Mouse (Mus musculus) ES-E14 (cell line): ENCODE measurements around the gene Nmt1. TPM values are rescaled to one million over a fixed set of nuclear protein-coding genes. Genes with fewer than 3 reads are reported as not detected.
A peak's percentile ranks its signal among the peaks of the same experiment; 100 is the strongest.

Experiments used
- DNase-seq: peaks from one replicate; pipeline ENCODE4 v3.0.0-alpha.2; 2013; ENCODE audit warnings: low read depth, low spot score
- H3K27ac ChIP-seq: 2 replicates; pipeline ENCODE4 v1.5.1; 2012; ENCODE audit warnings: low read depth, mild to moderate bottlenecking, low read length, moderate library complexity, mixed read lengths; ENCODE audit not compliant: poor library complexity, insufficient read depth, severe bottlenecking
- H3K36me3 ChIP-seq: 2 replicates; pipeline ENCODE4 v1.6.1; 2012; ENCODE audit warnings: mild to moderate bottlenecking, low read length, moderate library complexity, mixed read lengths; ENCODE audit not compliant: control insufficient read depth, poor library complexity, insufficient read depth, severe bottlenecking
- H3K4me1 ChIP-seq, 2 experiments: fragments of 150-350 bp in 1 of 2; sonication (generic) in 1 of 2; 2 replicates each; pipeline ENCODE4 v1.6.1; 2012; ENCODE audit warnings: low read length in 2 of 2, mild to moderate bottlenecking in 1 of 2, mixed read lengths in 1 of 2; ENCODE audit not compliant: control insufficient read depth in 2 of 2, insufficient read depth in 2 of 2, poor library complexity in 1 of 2
- H3K4me3 ChIP-seq, 2 experiments: fragments of 150-350 bp in 1 of 2; sonication (generic) in 1 of 2; 2 replicates each; pipeline ENCODE4 v1.5.1; 2012; ENCODE audit warnings: low read length in 2 of 2, low read depth in 1 of 2, mild to moderate bottlenecking in 1 of 2, mixed read lengths in 1 of 2; ENCODE audit not compliant: insufficient read depth in 1 of 2, poor library complexity in 1 of 2, severe bottlenecking in 1 of 2
- H3K9ac ChIP-seq: 2 replicates; pipeline ENCODE4 v1.6.1; 2012; ENCODE audit warnings: low read depth, mild to moderate bottlenecking, low read length, mixed read lengths; ENCODE audit not compliant: poor library complexity, insufficient read depth, severe bottlenecking
- H3K9me3 ChIP-seq: fragments of 150-350 bp; sonication (generic); 2 replicates; pipeline ENCODE4 v1.6.1; 2012; ENCODE audit warnings: low read depth, mild to moderate bottlenecking, low read length; ENCODE audit not compliant: control insufficient read depth, insufficient read depth
- CHD2 ChIP-seq: IDR thresholded peaks from 2 replicates; pipeline ENCODE4 v1.6.1; 2014; ENCODE audit warnings: mild to moderate bottlenecking, low read depth, low read length, inconsistent platforms
- HCFC1 ChIP-seq: IDR thresholded peaks from 2 replicates; pipeline ENCODE4 v1.6.1; 2012; ENCODE audit warnings: low read length, inconsistent platforms, borderline replicate concordance; ENCODE audit not compliant: insufficient read depth
- MAFK ChIP-seq: IDR thresholded peaks from 2 replicates; pipeline ENCODE4 v1.6.1; 2014; ENCODE audit warnings: mild to moderate bottlenecking, low read depth, low read length, inconsistent platforms; ENCODE audit not compliant: insufficient read depth
- ZC3H11A ChIP-seq: IDR thresholded peaks from 2 replicates; pipeline ENCODE4 v1.6.1; 2012; ENCODE audit warnings: low read depth, mild to moderate bottlenecking, inconsistent platforms, low read length, borderline replicate concordance
- ZNF384 ChIP-seq: IDR thresholded peaks from 2 replicates; pipeline ENCODE4 v1.6.1; 2012; ENCODE audit warnings: low read depth, low read length, inconsistent platforms
- in situ Hi-C, 2 experiments: fragments of 600-800 bp; cut with MboI; formaldehyde crosslinking; loops; one replicate each; pipeline ENCODE4 v1.15.1; 2025; ENCODE audit warnings: low sequenced_read_pairs in 2 of 2, inconsistent platforms in 1 of 2; ENCODE audit not compliant: unreplicated experiment in 2 of 2
- total RNA-seq: library from RNA; depleted of rRNA; stranded (reverse); fragments of 300-350 nt; gene quantifications from 2 replicates; pipeline ENCODE4 v1.2.3, GENCODE M21; 2012

Gene Nmt1
- total RNA-seq, 1 experiment, result 61.0 TPM

DNA sequence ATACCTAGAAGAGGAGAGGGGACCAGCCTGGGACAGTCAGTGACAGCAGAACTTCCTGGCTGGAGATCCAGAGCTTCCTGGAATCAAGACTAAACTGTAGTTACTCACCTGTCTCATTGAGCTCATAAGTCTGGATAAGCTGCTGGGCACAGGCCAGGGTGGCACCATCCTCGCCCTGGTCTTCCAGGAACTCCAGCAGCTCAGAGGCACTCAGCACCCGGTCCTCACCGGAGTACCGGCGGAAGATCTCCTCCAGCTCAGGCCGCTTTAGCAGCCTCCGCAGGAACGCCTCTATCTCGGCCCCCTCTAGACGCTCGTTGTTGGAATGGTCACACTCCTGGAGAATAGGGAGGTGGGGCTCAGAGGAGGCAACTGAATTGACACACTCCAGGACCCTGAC, 50.1 kb downstream of the Nmt1 start:
- H3K36me3 ChIP-seq, result peaks cover 6% of the 10 kb centered on the region; the same call in 1 of the 2 replicates

DNA sequence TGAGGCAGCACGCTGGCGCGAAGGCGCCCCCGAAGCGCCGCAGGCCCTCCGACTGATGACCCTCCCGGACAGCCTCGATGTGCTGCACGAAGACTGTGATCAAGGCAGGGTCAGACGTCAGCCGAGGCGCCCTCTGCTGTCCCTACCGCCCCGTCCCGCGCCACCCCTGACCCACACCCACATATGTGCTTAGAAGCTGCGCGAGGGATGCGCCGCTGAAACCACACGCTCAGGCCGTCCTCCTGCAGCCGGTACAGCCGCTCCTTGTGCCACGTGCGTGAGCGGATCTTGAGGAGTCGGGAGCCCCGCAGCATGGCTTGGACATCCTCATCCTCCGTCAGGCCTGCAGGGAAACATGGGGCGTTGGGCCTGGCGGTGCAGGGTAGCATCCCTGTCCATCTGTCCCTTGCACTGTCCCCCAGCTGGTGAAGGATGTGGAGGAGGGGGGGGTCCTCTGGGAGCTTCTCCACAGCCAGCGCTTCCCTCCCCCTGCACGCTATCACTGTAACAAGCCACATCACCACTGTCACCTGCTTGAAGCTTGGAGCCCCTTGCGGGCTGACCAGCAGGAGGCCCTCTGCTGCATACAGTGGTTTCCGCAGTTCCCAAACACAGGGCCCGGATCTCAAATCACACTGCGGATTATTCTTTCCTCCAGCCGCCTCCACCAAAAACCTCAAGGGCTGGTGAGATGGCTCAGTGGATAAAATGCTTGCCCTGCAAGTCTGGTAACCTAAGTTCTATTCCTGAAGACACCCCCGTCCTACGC, 52.5 kb downstream of the Nmt1 start:
- Histone ChIP-seq H3K36me3 (peaks cover 6% of the 10 kb centered on the region; the same call in 1 of the 2 replicates), H3K9ac (peak overlapping the region; percentile 55), H3K27ac (no peak overlapping the region), H3K4me3 (peak overlapping the region; percentile 47 to 61; a peak in 3 of 4 replicates), H3K4me1 (peaks cover 0 to 11% of the 10 kb centered on the region in 2 experiments; a peak in 1 of 4 replicates), H3K9me3 (no peaks in the 10 kb centered on the region)
- no peak for TF ChIP-seq MAFK
- in situ Hi-C loops, result no loop called here
- DNase-seq, result no peak

More for the DNA sequence above, 50.1 kb downstream of the Nmt1 start:
- H3K4me3 ChIP-seq, result no peak overlapping the region
- no peak overlapping the region for H3K27ac ChIP-seq
- DNase-seq, result no peak
- no peaks in the 10 kb centered on the region for H3K9me3 ChIP-seq
- in situ Hi-C loops, result no loop called here
- peaks cover 0 to 22% of the 10 kb centered on the region in 2 experiments; a peak in 1 of 4 replicates for H3K4me1 ChIP-seq
- no peak overlapping the region for H3K9ac ChIP-seq
- no peak for TF ChIP-seq CHD2
- TF ChIP-seq HCFC1, result no peak
- TF ChIP-seq ZC3H11A, result no peak
- no peak for TF ChIP-seq MAFK
- no peak for TF ChIP-seq ZNF384

DNA sequence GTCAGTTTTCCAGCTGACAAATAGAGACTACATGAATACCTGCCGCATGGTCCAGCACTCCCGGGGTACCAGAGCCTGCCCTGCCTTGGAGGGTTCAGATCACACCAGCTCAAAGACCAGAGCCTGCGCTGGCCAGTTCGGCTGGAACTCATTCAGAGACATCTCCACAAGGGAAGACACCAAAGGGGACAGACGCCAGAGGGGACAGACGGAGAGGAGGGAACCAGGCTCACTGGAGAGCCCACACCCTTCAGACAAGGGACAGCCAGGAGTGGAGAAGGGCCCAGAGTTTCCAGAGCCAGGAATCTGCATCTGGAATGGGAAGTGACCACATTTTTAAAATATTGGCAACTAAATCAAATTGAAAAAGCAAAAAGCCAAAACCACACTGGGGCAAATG, 53.6 kb downstream of the Nmt1 start:
- 0 out of 2 replicates have a peak overlapping the region, but pooled peaks have one; percentile 21 for H3K9ac ChIP-seq
- H3K4me3 ChIP-seq, result no peak overlapping the region
- in situ Hi-C loops, result no loop called here
- peaks cover 3% of the 10 kb centered on the region; the same call in 1 of the 2 replicates for H3K36me3 ChIP-seq
- peaks cover 0 to 11% of the 10 kb centered on the region in 2 experiments; a peak in 1 of 4 replicates for H3K4me1 ChIP-seq
- H3K27ac ChIP-seq, result no peak overlapping the region
- H3K9me3 ChIP-seq, result no peaks in the 10 kb centered on the region
- TF ChIP-seq CHD2 (no peak), ZNF384 (no peak), HCFC1 (no peak), ZC3H11A (no peak)
- no peak for DNase-seq

DNA sequence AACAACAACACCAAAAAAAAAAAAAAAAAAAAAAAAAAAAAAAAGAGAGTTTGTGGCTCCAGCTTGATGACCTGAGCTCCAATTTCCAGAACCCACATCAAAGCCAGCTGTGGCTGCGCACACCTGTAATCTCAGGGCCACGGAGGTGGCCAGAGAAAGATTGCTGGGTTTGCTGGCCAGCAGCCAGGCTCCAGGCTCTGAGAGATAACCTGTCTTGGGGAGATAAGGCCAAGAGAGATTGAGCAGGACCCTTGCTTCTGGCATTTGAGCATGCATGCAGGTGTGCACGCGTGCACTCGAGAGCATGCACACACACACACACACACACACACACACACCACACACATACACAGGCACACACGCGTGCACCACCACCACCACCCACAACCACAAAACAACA, 65.3 kb downstream of the Nmt1 start:
- peaks cover 7 to 36% of the 10 kb centered on the region in 2 experiments; a peak in 3 of 4 replicates for H3K4me1 ChIP-seq
- H3K36me3 ChIP-seq, result no peaks in the 10 kb centered on the region

More for the DNA sequence above, 65.3 kb downstream of the Nmt1 start:
- no peak overlapping the region for H3K27ac ChIP-seq
- in situ Hi-C loops, result no loop called here
- no peak for DNase-seq
- H3K9ac ChIP-seq, result no peak overlapping the region
- no peak overlapping the region for H3K4me3 ChIP-seq
- no peaks in the 10 kb centered on the region for H3K9me3 ChIP-seq
- TF ChIP-seq MAFK (no peak), CHD2 (no peak), ZNF384 (no peak), HCFC1 (no peak), ZC3H11A (no peak)
